Mouse (Mus musculus) monocyte, adult 59 days (primary cell): ENCODE measurements around the gene Gprc5c. TPM values are rescaled to one million over a fixed set of nuclear protein-coding genes. Genes with fewer than 3 reads are reported as not detected.

Experiments
- total RNA-seq, 2 experiments: library from RNA; stranded (reverse); gene quantifications; one replicate each; pipeline ENCODE4 v1.2.4; 2023

The Gprc5c gene
- total RNA-seq = 10 to 100 TPM; 22.6 to 32.7 TPM

GRCm38 (mm10) chr11:114850452-114851268 lies at the start of gene Gprc5c:
Gene Gprc5c (plus strand): TSS chr11:114851152.

GRCm38 (mm10) chr11:114889991-114890518 lies 39.1 kb downstream of the Gprc5c start, which contains the start of gene Cd300a:
Gene Cd300a (plus strand): TSS chr11:114890041.

Other genes starting within 250 kb of the Gprc5c start
- 1,000 to 10,000 TPM; 1,255 to 1,587 TPM for gene Rpl38, start 182.6 kb upstream of the Gprc5c start, total RNA-seq
- gene Ttyh2, start 175.7 kb upstream of the Gprc5c start, total RNA-seq = 10 to 100 TPM; 10.0 to 15.2 TPM
- not detected for gene Dnaic2, start 123.7 kb upstream of the Gprc5c start, total RNA-seq
- gene Kif19a, start 85.8 kb upstream of the Gprc5c start, total RNA-seq = 1 to 10 TPM; 4.4 to 5.6 TPM
- gene Btbd17, start 55.2 kb upstream of the Gprc5c start, total RNA-seq = not detected
- gene Gpr142, start 52.2 kb upstream of the Gprc5c start, total RNA-seq = not detected
- gene Cd300a, start 38.9 kb downstream of the Gprc5c start, total RNA-seq = 100 to 1,000 TPM; 240 to 258 TPM
- gene Cd300lb, start 83.2 kb downstream of the Gprc5c start, total RNA-seq = 100 to 1,000 TPM in 1 of 2 experiments, 10 to 100 TPM in 1; 96.4 to 113 TPM
- gene Cd300c, start 118.0 kb downstream of the Gprc5c start, total RNA-seq = 1 to 10 TPM; 2.6 to 3.0 TPM
- 10 to 100 TPM; 70.1 to 76.9 TPM for gene Cd300ld, start 138.8 kb downstream of the Gprc5c start, total RNA-seq
- gene Cd300c2, start 150.7 kb downstream of the Gprc5c start, total RNA-seq = 100 to 1,000 TPM; 272 to 297 TPM
- under 1 TPM in 1 of 2 experiments, not detected in 1; 0.91 TPM for gene Cd300ld2, start 165.0 kb downstream of the Gprc5c start, total RNA-seq
- 1 to 10 TPM; 1.1 to 1.7 TPM for gene Cd300ld4, start 175.9 kb downstream of the Gprc5c start, total RNA-seq
- 100 to 1,000 TPM; 259 to 275 TPM for gene Cd300ld5, start 186.6 kb downstream of the Gprc5c start, total RNA-seq
- gene Cd300ld3, start 197.3 kb downstream of the Gprc5c start, total RNA-seq = 100 to 1,000 TPM; 153 to 264 TPM
- 100 to 1,000 TPM; 126 to 137 TPM for gene Cd300e, start 211.0 kb downstream of the Gprc5c start, total RNA-seq
- 1 to 10 TPM; 1.5 to 1.6 TPM for gene Rab37, start 240.3 kb downstream of the Gprc5c start, total RNA-seq